Mouse (Mus musculus): ENCODE measurements around the gene Smco2. TPM values are rescaled to one million over a fixed set of nuclear protein-coding genes. Genes with fewer than 3 reads are reported as not detected.
"Not testable (repeated sequence)": the region's sequence is repeated elsewhere in the genome, so short reads cannot be mapped to it uniquely, and the experiment has no call there.

Smco2 gene
- total RNA-seq, 2 experiments from 2014 or later = not detected

DNA sequence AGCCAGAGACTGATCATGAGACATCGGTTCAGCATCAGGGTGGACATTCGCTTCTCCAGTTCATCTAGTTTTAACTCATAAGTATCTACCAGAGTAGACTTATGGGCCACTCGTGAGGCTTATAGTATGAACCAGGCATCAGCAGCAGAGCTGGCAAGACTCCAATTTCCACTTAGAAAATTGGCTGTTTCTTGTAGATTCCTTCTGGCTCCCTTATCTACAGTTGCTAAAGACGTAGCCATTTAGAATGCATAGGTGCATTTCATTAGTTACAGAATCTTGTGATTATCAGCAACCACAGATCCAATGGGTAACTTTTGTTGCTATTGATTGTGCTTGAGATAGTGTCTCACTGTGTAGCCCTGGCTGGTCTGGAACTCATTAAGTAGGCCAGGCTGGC is 2.8 kb downstream of the Smco2 start:
- no peak for DNase-seq
- intact Hi-C loops (cut with DNase I; ENCODE audit: low total_unique reads) = no loop called here

DNA sequence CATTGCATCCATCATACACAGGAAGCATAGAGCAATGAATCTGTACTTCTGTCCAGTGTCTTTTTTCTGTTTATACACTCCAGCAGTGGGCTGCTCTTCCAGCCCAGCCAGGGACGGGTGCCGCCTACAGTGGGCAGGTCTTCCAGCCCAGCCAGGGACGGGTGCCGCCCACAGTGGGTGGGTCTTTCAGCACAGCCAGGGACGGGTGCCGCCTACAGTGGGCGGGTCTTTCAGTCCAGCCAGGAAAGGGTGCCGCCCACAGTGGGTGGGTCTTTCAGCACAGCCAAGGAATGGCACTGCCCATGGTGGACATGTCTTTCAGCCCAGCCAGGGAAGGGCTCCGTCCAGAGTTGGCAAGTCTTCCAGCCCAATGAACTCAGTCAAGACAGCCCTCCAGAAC is 5.3 kb downstream of the Smco2 start:
- DNase-seq = no peak
- intact Hi-C loops (cut with DNase I; ENCODE audit: low total_unique reads) = no loop called here

DNA sequence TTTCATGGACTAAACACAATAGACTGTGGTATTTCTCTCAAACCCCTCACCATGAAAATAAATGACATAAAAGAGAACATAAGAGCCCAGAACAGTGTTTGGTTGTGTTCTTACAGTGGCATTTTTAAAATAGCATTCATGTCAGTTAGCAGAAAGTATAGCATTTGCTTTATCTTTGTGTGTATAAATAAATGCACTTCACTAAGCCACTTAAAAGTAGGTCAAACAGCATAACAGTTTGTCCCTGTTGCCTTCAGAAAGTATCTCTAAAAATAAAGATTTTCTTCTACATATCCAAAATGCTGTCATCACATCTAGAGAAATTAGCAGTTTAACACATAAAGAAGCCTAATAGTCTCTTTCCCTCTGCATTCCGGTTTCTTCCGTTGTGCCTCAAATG is 7.5 kb downstream of the Smco2 start:
- no peak for DNase-seq
- intact Hi-C loops (cut with DNase I; ENCODE audit: low total_unique reads) = no loop called here

DNA sequence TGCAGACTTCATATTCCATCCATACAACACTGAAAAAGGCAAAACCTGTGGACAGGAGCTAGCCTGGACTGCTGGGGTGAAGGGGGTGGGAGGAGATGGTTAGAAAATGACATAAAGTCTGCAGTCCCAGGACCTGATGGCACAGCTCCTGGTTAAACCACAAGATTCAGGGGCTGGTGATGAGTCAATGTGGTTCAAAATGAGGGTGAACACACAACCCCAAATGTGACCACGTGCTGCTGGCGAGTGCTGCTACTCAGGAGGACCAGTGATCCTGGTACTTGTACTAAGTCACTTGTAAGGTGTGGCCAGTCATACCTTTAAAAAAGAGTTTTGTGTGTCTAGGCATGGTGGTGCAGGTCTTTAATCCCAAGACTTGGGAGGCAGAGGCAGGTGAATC is 13.2 kb downstream of the Smco2 start:
- intact Hi-C loops (cut with DNase I; ENCODE audit: low total_unique reads) = no loop called here
- no peak for DNase-seq

DNA sequence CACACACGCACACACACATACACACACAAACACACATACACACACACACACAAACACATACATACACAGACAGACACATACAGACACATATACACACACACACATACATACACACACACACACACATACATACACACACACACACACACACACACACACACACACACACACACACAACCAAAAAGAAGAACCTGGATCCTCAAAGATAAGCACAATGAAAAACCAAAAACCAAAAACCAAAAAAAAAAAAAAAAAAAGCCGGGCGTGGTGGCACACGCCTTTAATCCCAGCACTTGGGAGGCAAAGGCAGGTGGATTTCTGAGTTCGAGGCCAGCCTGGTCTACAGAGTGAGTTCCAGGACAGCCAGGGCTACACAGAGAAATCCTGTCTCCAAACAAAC is 14.5 kb downstream of the Smco2 start:
- DNase-seq; intact Hi-C loops (cut with DNase I; ENCODE audit: low total_unique reads): not testable (repeated sequence)

DNA sequence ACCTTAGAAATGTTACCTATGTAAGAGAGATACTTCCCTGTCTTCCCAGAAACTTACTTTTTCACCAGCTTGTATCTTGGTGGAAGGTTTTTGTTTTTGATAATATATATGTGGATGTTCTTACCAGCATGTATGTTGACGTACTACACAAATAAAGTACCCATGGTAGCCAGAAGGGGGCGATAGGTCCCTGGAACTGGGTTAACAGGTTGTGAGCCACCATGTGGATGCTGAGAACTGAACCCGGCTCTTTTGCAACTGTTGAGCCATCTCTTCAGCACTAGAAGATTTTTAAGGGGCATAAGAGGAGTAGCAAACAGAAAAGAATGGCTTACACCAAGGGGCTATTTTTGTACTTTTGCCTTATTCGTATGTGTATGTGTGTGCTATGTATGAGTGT is 15.8 kb downstream of the Smco2 start:
- intact Hi-C loops (cut with DNase I; ENCODE audit: low total_unique reads) = no loop called here
- no peak for DNase-seq

DNA sequence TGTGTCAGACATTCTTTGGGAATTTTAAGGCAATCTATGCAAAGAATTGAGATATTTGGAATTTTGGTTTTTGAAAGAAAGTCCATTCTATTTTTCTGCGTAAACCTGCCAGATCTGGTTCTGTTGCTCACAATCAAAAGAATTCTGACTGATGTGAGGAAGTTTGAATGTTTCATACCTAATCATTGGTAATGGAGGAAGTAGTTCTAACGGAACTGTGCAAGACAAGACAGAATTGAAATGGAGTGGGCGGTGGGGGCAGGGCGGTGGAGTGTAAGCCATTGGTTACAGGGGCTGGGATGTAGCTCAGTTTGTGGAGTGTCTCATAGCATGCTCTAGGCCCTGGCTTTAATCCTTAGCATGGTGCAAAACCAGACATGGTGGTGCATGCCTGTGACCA is 22.1 kb downstream of the Smco2 start:
- intact Hi-C loops (cut with DNase I; ENCODE audit: low total_unique reads) = no loop called here
- no peak for DNase-seq

DNA sequence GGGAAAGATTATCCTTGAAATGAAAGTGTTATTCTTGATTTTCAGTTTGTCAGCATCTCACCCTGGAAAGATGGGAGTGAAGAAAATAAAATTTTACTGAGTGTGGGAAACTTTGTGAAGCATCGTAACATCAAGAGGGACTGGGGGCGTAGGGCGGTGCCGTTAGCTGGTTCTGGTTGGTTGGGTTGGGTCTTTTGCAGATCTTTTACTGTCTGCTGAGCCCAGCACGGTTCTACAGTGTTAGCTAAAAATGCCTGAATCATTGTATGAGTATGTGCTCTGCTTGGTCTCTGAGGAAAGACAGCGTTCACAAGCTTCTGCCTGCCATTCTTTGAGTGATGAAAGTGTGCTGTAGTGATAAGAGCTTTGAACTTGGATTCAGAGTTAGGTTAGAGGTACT is 24.5 kb downstream of the Smco2 start:
- intact Hi-C loops (cut with DNase I; ENCODE audit: low total_unique reads) = no loop called here
- no peak for DNase-seq

DNA sequence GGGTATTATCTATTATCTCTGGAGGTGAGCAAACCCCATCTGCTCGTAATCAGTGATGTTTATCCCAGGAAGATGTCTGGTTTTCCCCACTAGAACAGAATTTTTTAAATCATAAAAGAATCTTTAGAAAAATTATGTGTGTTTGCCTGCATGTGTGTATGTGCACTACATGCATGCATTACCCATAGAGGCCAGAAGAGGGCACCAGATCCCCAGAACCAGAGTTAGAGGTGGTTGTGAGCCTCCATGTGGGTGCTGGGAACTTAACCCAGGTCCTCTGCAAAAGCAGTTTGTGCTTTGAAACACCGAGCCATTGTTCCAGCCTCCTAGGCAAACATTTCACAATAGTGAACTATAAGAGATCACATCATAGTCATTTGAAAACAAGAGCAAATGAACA is 26.9 kb downstream of the Smco2 start:
- intact Hi-C loops (cut with DNase I; ENCODE audit: low total_unique reads) = no loop called here
- DNase-seq = no peak

DNA sequence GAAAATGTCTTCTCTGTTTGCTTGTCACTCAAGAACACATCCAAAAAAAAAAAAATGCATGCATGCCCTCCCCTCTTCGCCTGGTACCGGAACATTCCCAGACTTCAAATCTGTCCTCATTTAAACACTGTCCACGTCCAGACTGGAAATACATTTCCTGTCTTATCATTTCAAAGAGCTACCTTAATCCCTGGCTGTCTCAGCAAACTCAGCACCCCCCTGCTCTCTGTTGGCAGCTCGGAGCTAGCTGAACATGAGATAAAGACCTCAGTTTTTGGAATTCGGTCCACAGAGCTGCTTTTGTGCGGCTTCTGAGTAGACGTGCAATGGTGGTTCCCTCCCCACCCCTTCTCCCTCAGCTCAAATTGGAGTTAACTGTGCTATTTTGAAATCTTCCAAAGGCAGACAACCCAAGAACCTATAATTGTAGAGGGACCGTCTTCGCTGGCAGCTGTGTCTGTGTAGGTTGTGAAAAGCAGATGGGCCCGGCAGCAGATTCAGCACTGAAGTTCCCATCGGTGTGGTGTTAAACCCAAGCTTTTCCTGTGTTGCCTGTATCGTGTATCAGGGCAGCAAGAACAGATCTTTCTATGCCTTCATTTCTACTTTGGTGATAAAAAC is 27.6 kb downstream of the Smco2 start:
- intact Hi-C loops (cut with DNase I; ENCODE audit: low total_unique reads) = no loop called here
- DNase-seq = no peak

DNA sequence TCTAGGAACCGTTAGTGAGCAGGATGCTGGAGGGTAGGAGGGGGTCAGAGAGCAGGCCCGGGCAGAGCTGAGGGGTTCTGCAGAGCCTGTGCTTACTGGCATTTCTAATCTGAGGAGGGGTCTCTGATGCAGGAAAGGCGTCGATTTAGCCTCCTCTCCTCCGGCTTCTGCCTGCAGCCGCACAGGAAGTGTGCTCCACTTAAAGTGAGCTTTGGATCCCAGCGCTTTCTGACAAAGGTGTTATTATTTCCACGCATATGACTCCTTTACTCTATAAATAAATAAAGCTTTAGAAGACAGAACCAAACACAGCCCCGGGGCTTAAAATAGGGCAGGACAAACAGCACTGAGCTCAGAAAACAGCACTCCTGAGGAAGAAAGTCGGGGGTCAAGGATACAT is 29.0 kb downstream of the Smco2 start:
- DNase-seq = no peak
- intact Hi-C loops (cut with DNase I; ENCODE audit: low total_unique reads) = no loop called here

DNA sequence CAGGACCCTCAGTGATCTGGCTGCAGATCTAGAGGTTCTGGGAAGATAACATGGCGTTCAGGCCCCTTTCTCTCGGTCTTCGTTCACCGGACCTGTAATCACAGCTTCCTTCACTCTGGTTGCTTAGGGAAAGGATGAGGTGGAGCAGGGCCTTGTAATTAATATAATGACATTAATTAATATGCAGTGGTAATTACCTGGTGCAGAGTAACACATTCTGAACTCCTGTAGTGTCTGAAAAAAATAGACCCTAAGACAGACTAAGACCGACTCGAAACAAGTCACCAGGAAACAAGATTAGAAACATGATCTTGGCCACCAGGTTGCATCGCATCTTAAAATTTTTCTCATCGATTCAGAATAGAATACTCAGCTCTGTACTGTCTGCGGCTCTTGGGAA is 30.0 kb downstream of the Smco2 start:
- no peak for DNase-seq
- intact Hi-C loops (cut with DNase I; ENCODE audit: low total_unique reads) = no loop called here

DNA sequence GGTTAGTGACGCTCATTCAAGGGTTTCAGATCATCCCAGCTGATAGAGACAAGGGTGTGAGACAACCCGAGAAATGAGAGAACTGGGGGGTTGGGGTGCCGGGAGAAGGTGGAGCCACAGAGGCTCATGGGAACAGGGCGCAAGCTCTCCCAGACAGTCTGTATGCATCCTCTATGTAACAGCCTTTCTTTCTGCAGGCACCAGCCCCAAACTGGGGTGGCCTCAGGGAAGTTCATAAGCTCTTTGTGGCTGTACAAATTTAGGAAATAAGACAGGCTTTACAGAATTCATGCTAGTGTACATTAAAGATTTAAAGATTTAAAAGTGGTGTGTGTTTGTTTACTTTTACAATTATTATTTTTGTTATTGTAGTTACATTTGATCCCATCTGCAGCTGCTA is 30.4 kb downstream of the Smco2 start:
- intact Hi-C loops (cut with DNase I; ENCODE audit: low total_unique reads) = no loop called here
- no peak for DNase-seq

DNA sequence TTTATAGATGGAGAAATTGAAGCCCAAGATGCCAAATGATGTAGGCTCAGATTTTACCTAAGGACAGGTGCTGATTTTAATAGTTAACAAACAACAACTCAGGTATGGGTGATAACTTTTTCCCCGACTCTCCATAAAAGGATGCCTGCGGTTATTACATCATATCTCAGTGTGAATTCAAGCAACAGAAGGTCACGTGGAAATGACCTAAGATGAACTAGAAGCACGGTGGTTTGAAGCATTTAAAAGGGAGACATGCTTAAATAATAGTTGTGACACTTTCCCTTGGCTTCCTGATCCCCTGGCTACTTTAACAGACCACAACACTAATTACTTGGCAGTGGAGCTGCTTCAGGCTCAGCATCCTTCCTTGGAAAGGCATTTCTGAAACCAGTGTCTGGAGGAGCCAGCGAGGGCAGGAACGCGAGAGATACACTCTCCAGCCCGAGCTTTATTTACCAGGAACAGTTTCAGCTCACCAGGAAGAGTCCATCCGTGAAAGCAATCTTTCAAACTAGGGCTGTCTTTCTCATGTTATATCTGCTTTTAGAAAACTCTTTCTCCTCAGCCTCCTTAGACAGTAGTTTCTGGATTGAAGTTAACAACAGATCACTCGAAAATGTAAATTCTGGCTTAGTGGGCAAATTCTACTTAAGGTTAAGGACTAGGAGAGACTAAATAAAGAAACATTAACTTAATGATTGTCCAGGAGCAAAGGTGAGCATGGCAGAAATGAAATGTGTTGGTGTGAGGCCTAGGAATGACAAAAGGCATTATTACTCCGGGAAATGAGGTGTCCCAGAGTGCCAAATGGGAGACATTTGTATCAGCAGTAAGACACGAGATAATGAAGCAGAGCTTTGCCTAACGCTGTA is 32.2 kb downstream of the Smco2 start:
- DNase-seq = no peak
- intact Hi-C loops (cut with DNase I; ENCODE audit: low total_unique reads) = no loop called here

DNA sequence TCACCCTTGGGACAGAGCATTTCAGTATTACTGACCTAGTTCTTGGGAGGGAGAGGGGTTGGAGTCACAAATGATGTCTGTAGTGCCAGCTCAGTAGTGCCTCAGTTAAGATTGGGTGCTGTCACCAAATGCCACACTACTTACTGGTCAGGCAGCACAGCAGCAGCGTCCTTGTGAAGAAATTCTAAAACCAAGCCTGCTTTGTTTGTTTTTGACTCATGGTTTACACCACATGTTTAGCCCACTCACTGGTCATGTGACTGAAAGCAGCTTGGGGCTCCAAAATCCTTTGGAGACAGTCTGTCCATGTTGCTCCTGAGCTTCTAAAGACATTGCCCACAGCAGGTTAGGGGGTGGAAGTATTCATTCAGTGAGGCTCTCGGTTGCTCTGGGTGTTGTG is 33.5 kb downstream of the Smco2 start:
- intact Hi-C loops (cut with DNase I; ENCODE audit: low total_unique reads) = no loop called here

DNA sequence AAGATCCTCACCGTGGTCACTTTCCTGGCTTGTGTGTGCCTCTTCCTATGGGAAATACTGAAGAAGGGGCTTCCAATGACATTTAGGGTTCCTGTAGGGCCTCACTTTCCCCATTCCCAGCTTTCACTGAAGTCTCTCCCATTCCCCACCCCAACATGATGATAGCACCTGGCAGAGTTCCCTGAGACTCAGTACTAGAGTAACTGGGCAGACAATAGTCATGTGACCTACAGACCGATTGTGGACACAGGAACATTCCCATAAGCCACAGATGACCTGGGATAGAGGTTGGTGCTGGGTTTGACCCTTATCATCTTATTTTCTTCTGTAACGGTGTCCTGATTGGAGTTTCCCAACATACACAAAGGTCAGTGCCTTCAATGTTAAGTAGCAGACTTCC is 34.3 kb downstream of the Smco2 start:
- intact Hi-C loops (cut with DNase I; ENCODE audit: low total_unique reads) = no loop called here
- DNase-seq = no peak

More for the DNA sequence above, 33.5 kb downstream of the Smco2 start:
- DNase-seq = no peak

DNA sequence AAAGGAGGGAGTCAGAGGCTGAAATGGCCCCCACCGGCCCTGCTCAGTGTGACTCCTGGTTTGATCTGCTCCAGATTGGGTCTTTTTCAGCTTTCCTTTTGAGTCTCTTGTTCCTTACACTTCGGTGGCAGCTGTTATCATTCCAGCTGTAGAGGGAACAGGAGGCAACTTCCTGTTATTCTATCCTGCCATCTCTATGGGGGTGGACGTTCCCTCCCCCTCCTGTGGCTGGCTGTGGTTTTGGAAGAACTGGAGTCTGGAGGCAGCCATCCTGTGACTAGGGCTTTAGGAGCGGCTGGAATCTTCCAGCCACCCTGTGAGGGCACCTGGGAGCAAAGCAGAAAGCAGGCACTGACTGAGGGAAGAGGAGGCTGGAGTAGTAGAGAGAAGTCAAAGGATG is 34.9 kb downstream of the Smco2 start:
- intact Hi-C loops (cut with DNase I; ENCODE audit: low total_unique reads) = no loop called here
- peak; percentile 25 for DNase-seq

DNA sequence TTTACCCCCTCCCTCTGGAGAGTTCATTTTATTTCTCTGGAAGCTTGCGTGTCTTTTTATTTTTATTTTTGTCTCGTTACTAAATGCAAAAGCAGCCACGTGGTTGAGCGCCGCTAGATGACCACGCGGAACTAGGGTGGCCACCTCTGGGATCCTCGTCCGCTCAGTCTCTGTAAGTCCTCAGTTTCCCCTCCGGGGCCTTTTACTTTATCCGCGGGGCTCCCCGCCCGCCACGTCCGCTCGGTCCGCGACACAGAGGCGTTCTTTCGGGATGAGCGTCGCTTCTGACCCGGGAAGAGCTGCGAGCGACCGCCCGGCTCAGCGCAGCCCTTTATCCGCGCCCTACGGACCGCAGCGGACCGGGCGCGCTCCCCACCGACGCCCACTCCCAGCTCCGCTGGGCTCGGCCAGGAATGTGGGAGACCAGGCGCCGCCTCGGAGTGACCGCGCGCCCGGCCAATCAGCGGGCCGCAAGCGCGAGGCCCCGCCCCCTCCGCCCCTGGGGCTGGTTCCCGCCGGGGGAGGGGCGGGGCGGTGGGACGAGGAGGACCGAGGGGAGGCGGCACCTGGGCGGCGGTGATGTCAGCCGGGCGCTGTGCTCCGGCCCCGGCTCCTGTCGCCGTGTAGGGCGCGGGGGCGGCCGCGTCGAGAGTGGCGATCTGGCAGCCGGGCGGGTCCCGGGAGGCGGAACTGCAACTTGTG is 38.2 kb downstream of the Smco2 start, which contains the start of gene Ppfibp1:
Gene Ppfibp1, plus strand, starts transcription at position 530 of the 702 bp plus-strand sequence.
- DNase-seq = peak; percentile 95
- intact Hi-C loops (cut with DNase I; ENCODE audit: low total_unique reads) = no loop called here

DNA sequence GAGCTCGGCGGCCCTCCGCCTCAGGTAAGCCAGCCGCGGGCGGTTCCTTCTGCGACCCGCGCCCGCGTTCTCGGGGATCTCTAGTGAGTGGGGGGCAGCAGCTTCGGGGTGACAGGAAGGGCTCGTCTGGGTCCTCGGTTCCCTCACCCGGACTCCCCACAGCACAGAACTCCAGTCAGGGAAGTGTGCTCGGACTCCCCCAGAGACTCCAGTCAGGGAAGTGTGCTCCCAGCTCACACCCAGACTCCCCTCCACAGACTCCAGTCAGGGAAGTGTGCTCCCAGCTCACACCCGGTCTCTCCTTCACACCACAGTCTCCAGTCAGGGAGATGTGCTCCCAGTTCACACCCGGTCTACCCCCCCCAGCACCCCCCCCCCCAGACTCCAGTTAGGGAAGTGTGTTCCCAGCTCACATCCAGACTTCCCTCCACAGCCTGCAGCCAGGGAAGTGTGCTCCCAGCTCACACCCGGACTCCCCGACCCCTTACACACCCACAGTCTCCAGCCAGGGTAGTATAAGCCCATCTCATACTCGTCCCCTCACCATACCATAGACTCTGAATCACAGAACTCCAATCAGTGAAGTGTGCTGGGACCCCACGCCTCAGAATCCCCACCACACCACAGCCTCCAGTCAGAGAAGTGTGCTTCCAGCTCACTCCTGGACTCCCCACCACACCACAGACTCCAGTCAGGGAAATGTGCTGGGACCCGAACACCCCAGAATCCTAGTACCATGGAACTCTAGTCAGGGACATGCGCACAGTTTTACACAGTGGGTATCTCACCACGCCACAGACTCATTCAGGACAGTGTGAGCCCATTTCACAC is 39.0 kb downstream of the Smco2 start:
- intact Hi-C loops (cut with DNase I; ENCODE audit: low total_unique reads) = no loop called here
- no peak for DNase-seq

DNA sequence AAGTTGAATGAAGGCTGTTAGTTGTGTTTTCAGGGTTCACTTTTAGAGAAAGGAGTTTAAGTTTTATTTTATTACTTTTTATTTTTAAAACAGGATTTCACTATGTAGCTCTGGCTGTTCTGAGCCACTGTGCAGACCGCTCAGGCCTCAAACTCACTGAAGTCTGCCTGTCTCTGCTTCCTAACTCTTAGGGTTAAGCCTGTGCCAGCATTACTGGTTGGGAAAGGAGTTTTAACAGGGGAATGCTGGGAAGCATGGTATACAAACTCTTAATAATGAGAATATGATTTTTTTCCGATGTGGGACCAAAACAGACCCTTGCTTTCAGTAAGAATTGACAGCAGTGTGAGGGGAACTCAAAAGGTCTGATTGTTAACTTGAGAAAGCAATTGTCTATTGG is 40.3 kb downstream of the Smco2 start:
- no peak for DNase-seq
- intact Hi-C loops (cut with DNase I; ENCODE audit: low total_unique reads) = no loop called here
